Mouse (Mus musculus) brain, embryonic 18.5 days (tissue): ENCODE data around the gene 5730480H06Rik.

Experiments
- DNase-seq: peaks from one replicate; pipeline ENCODE4 v3.0.0-alpha.2; 2012; ENCODE audit warnings: low read depth, low spot score

Gene 5730480H06Rik

GRCm38 (mm10) chr5:48327652-48328051 is at the start of gene 5730480H06Rik:
Gene 5730480H06Rik (plus strand): TSS chr5:48327952.
- no peak for DNase-seq

GRCm38 (mm10) chr5:48301186-48301585 is 26.6 kb upstream of the 5730480H06Rik start:
- no peak for DNase-seq

- DNase-seq = no peak
These were observed 12.6 kb upstream of the 5730480H06Rik start for GRCm38 (mm10) chr5:48315057-48315602.

GRCm38 (mm10) chr5:48320597-48320996 is 7.2 kb upstream of the 5730480H06Rik start:
- no peak for DNase-seq

- DNase-seq = no peak
These were observed 1.5 kb upstream of the 5730480H06Rik start for GRCm38 (mm10) chr5:48326221-48326620.

GRCm38 (mm10) chr5:48329751-48330150 is 2.0 kb downstream of the 5730480H06Rik start:
- DNase-seq = no peak

- DNase-seq = no peak
These were observed 3.1 kb downstream of the 5730480H06Rik start for GRCm38 (mm10) chr5:48330817-48331216.

- no peak for DNase-seq
These were observed 3.7 kb downstream of the 5730480H06Rik start for GRCm38 (mm10) chr5:48331441-48331840.

- no peak for DNase-seq
These were observed 5.7 kb downstream of the 5730480H06Rik start for GRCm38 (mm10) chr5:48333407-48333806.

- DNase-seq = no peak
These were observed 6.2 kb downstream of the 5730480H06Rik start for GRCm38 (mm10) chr5:48333884-48334513.

- DNase-seq = no peak
These were observed 13.2 kb downstream of the 5730480H06Rik start for GRCm38 (mm10) chr5:48340808-48341433.

- DNase-seq = peak; percentile 28
These were observed 17.6 kb downstream of the 5730480H06Rik start for GRCm38 (mm10) chr5:48345095-48345982.

- no peak for DNase-seq
These were observed 18.4 kb downstream of the 5730480H06Rik start for GRCm38 (mm10) chr5:48345983-48346648.

GRCm38 (mm10) chr5:48349309-48349708 is 21.6 kb downstream of the 5730480H06Rik start:
- no peak for DNase-seq

- DNase-seq = peak; percentile 87
These were observed 44.4 kb downstream of the 5730480H06Rik start for GRCm38 (mm10) chr5:48371890-48372766.

- no peak for DNase-seq
These were observed 74.7 kb downstream of the 5730480H06Rik start for GRCm38 (mm10) chr5:48402497-48402896.

GRCm38 (mm10) chr5:48408276-48408675 is 80.5 kb downstream of the 5730480H06Rik start:
- DNase-seq = no peak

- no peak for DNase-seq
These were observed 82.6 kb downstream of the 5730480H06Rik start for GRCm38 (mm10) chr5:48410348-48410747.

GRCm38 (mm10) chr5:48411462-48411861 is 83.7 kb downstream of the 5730480H06Rik start:
- no peak for DNase-seq

GRCm38 (mm10) chr5:48412261-48412660 is 84.5 kb downstream of the 5730480H06Rik start:
- DNase-seq = no peak
